Mouse (Mus musculus): ENCODE measurements around the gene Prc1.

GRCm38 (mm10) chr7:80334848-80335247 is 40.6 kb downstream of the Prc1 start:
- no peak for TF ChIP-seq POLR2A (IDR thresholded peaks at IDR 0.05; ENCODE audit: borderline replicate concordance, extremely low read depth, insufficient read depth, insufficient read length, poor library complexity, severe bottlenecking)
- no peak for TF ChIP-seq CTCF (IDR thresholded peaks at IDR 0.05; ENCODE audit: borderline replicate concordance, extremely low read depth, insufficient read depth, insufficient read length)
